Mouse (Mus musculus) kidney, postnatal 10 days (tissue): Measurements from ENCODE around the gene Arhgef17.

ENCODE experiments used
- DNase-seq: peaks from one replicate; pipeline ENCODE4 v3.0.0; 2021; ENCODE audit warnings: mixed read lengths

The Arhgef17 gene

GRCm38 (mm10) chr7:100931926-100932480 lies at the start of gene Arhgef17:
Gene Arhgef17, minus strand, starts transcription at chr7:100932107.
- peak; percentile 89 for DNase-seq

GRCm38 (mm10) chr7:100979175-100979574 lies 47.3 kb upstream of the Arhgef17 start:
- peak; percentile 91 for DNase-seq

GRCm38 (mm10) chr7:100978171-100978570 lies 46.3 kb upstream of the Arhgef17 start:
- DNase-seq: no peak

GRCm38 (mm10) chr7:100974135-100974903 lies 42.4 kb upstream of the Arhgef17 start, which contains the start of gene P2ry6:
Gene P2ry6, minus strand, starts transcription at chr7:100974649.
- peak; percentile 56 for DNase-seq

GRCm38 (mm10) chr7:100972875-100973274 lies 41.0 kb upstream of the Arhgef17 start:
- DNase-seq: no peak

GRCm38 (mm10) chr7:100968874-100969659 lies 37.2 kb upstream of the Arhgef17 start:
- no peak for DNase-seq

GRCm38 (mm10) chr7:100968376-100968775 lies 36.5 kb upstream of the Arhgef17 start:
- DNase-seq: no peak

GRCm38 (mm10) chr7:100967850-100968249 lies 35.9 kb upstream of the Arhgef17 start:
- DNase-seq: no peak

- DNase-seq: no peak
Measured at GRCm38 (mm10) chr7:100966014-100966413, 34.1 kb upstream of the Arhgef17 start.

- peak; percentile 56 for DNase-seq
Measured at GRCm38 (mm10) chr7:100965079-100965478, 33.2 kb upstream of the Arhgef17 start.

GRCm38 (mm10) chr7:100964242-100964641 lies 32.3 kb upstream of the Arhgef17 start:
- DNase-seq: no peak

GRCm38 (mm10) chr7:100963381-100963780 lies 31.5 kb upstream of the Arhgef17 start:
- no peak for DNase-seq

GRCm38 (mm10) chr7:100961146-100961545 lies 29.2 kb upstream of the Arhgef17 start:
- no peak for DNase-seq

- DNase-seq: no peak
Measured at GRCm38 (mm10) chr7:100960462-100960861, 28.6 kb upstream of the Arhgef17 start.

- no peak for DNase-seq
Measured at GRCm38 (mm10) chr7:100958426-100958825, 26.5 kb upstream of the Arhgef17 start.

- DNase-seq: no peak
Measured at GRCm38 (mm10) chr7:100952686-100953085, 20.8 kb upstream of the Arhgef17 start.

GRCm38 (mm10) chr7:100951903-100952302 lies 20.0 kb upstream of the Arhgef17 start:
- DNase-seq: peak; percentile 62

- peak; percentile 56 for DNase-seq
Measured at GRCm38 (mm10) chr7:100950481-100951010, 18.6 kb upstream of the Arhgef17 start.

- DNase-seq: no peak
Measured at GRCm38 (mm10) chr7:100950031-100950430, 18.1 kb upstream of the Arhgef17 start.

GRCm38 (mm10) chr7:100944738-100945137 lies 12.8 kb upstream of the Arhgef17 start:
- DNase-seq: no peak

GRCm38 (mm10) chr7:100944306-100944705 lies 12.4 kb upstream of the Arhgef17 start:
- no peak for DNase-seq

- peak; percentile 80 for DNase-seq
Measured at GRCm38 (mm10) chr7:100942789-100943615, 11.1 kb upstream of the Arhgef17 start.
